Mouse (Mus musculus) hematopoietic multipotent progenitor cell, adult 10-12 weeks (in vitro differentiated cells): Measurements from ENCODE around the gene Btbd35f3. TPM values are rescaled to one million over a fixed set of nuclear protein-coding genes. Genes with fewer than 3 reads are reported as not detected.

Source experiments
- polyA plus RNA-seq: library from polyadenylated mRNA; stranded (reverse); fragments of >175 nt; gene quantifications from 2 replicates; pipeline ENCODE4 v1.2.3, GENCODE M21; 2012; ENCODE audit warnings: low replicate concordance

Btbd35f3 gene
- not detected in 2 replicates for polyA plus RNA-seq

DNA sequence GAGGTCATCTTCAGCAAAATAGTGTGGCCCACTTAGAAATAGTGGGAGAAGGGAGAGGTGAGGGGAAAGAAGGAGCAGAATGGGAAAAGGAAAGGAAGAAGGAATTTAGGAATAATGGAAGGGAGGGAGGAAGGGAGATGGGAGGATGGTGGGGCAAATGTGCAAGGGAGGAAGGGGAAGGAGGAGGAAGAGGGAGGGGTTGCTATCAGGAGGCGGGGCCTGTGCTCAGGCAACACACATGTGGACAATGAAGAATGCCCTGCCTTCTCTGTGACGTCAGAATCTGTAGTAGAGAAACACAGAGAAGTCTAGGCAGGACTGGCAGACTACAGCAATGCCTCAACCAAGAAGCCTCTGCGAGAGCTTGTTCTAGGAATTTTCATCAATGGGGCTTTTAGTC is at the start of gene Btbd35f3:
Btbd35f3 (plus strand) TSS at position 301 of the 400 bp plus-strand sequence.

Other genes with a start within 250 kb of the Btbd35f3 start
- not detected in 2 replicates for gene Btbd35f16, start 80.7 kb upstream of the Btbd35f3 start, polyA plus RNA-seq
- gene Btbd35f28, start 158.9 kb downstream of the Btbd35f3 start, polyA plus RNA-seq = not detected in 2 replicates